Mouse (Mus musculus) layer of hippocampus, adult 8-10 months (tissue): ENCODE results near the gene Gm21976. TPM values are rescaled to one million over a fixed set of nuclear protein-coding genes. Genes with fewer than 3 reads are reported as not detected.

Experiments
- DNase-seq, 2 experiments: peaks; one replicate each; pipeline ENCODE4 v3.0.0; 2022; ENCODE audit warnings: low spot score in 2 of 2
- total RNA-seq, 4 experiments: library from RNA; stranded (reverse); gene quantifications; 2 replicates each; pipeline ENCODE4 v1.2.4; 2022

Gene Gm21976
- total RNA-seq, 4 experiments from 2014 or later = not detected

DNA sequence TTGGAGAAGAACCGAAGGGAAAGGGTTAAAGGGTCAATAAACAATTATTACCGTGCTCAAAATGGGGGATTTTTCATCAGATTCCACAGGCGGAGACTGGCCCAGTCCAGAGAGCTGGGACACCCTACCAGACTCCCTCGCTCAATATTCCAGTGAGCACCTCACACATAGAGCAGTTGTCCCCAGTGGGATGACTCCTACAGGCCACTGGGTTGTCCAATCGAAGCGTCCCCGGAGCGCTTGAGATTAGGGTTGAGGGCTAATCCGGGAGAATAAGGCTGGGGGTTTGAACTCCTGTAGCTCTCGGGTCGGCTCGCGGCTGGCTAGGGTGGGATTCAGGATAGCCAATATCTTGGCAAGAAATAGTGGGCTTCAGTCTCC, 74.0 kb downstream of the Gm21976 start:
- no peak for DNase-seq

DNA sequence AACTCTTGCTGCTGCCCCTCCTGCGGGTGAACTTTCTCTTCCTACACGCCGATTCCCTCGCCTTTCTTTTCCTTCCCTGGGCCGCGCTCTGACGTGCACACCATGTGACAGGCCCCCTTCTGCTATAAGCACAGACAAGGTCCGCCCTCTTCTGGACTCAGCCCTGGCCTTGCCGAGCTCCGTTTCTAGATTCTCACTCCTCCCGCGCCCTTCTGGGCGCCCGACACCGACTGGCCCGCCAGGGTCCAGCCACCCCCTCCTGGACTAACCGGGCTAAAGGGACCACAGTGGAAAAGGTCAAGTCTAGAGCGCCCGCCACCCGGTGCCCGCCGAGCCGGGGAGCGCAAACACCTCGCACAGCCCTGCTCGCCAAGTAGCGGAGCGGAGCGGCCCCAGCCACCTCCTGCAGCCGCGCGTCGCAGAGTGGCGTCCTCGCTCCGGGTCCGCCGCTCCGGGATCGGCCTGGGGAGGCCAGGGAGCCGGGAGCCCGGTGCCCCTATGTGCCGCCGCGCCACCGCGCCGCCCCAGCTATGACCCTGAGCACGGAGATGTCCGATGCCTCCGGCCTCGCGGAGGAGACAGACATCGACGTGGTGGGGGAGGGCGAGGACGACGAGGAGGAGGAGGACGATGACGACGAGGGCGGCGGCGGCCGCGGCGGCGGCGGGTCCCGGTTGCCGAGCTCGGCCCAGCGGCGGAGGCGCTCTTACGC, 74.6 kb downstream of the Gm21976 start, which contains the start of gene Foxd1:
Gene Foxd1 (plus strand): TSS at position 153 of the 712 bp plus-strand sequence.
- DNase-seq = no peak

DNA sequence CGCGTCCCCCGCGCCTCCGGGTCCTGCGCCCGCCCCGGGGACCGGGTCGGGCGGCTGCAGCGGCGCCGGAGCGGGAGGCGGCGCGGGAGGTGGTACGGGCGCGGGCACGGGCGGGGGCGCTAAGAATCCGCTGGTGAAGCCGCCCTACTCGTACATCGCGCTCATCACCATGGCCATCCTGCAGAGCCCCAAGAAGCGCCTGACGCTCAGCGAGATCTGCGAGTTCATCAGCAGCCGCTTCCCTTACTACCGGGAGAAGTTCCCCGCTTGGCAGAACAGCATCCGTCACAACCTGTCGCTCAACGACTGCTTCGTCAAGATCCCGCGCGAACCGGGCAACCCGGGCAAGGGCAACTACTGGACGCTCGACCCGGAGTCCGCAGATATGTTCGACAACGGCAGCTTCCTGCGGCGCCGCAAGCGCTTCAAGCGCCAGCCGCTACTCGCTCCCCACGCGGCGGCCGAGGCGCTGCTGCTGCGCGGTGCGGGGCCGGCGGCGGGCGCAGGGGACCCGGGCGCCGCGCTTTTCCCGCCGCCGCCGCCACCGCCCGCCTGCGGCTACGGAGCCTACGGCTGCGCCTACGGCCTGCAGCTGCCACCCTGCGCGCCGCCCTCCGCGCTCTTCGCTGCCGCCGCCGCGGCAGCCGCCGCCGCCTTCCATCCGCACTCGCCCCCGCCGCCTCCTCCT, 75.3 kb downstream of the Gm21976 start:
- peak in 1 of 2 experiments; percentile 9 for DNase-seq

DNA sequence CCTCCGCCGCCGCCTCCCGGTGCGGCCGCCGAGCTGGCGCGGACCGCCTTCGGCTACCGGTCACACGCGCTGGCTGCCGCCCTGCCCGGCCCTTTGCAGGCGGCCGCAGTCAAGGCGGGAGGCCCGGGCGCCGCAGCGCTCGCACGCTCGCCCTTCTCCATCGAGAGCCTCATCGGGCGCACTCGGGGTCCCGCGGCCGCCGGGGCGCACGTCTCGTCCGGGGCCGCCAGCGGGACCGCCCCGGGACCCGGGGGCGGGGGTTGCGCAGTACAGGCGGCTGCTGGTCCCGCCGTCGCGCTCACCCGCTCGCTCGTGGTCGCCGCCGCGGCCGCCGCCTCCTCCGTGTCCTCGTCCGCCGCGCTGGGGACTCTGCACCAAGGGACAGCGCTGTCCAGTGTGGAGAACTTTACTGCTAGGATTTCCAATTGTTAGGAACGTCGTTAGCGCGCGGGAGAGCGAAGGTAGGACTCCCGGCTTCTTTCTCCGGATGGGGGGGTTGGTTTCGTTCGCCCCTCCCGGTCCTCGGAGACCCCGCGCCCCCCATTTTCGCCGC, 75.9 kb downstream of the Gm21976 start:
- no peak for DNase-seq

DNA sequence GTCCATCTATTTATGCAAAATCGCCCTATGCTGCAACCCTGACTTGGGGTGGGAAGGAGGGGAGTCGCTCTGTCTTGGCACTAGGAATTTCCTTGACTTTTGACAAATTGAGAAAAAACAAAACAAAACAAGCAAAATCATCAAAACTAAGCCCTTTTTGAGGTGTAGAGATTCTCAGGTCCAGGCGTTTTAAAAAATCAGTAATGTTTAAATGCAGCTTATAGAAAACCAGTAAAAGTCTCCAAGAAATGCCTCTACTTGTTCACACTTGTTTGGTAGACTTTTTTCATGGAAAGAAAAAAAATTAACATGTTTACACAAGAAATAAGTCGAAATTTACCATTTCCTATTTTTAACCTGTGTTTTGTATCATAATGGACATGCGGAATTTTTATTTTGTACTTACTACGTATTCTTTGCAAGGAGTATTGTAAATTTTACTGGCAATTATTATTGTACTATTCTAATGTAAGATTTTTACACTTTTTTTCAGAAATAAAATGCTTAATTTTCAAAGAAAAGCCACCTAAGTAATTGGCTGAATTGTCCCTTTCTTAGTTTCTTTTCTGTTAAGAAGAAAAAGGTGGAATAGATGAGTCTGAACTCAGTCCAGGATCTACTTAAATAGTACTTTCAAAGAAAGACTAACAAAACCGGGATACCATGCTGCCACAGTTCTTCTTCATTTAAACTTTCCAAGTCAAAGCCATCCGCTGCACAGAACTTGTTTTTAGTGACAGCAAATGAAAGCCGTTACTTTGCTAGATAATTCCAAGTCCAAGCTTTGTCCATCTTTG, 76.7 kb downstream of the Gm21976 start:
- no peak for DNase-seq

Other genes starting within 250 kb of the Gm21976 start
- 10 to 100 TPM; 76.5 to 97.9 (median 94.2) TPM for gene Arhgef28, start 73.4 kb upstream of the Gm21976 start, total RNA-seq
- gene Utp15, start 16.8 kb upstream of the Gm21976 start, total RNA-seq = 10 to 100 TPM; 22.2 to 25.0 (median 24.2) TPM
- 10 to 100 TPM; 42.8 to 50.4 (median 49.4) TPM for gene Ankra2, start 16.8 kb upstream of the Gm21976 start, total RNA-seq
- 100 to 1,000 TPM; 157 to 207 (median 184) TPM for gene Btf3, start 37.1 kb downstream of the Gm21976 start, total RNA-seq
- gene Foxd1, start 74.4 kb downstream of the Gm21976 start, total RNA-seq = 1 to 10 TPM in 3 of 4 experiments, under 1 TPM in 1; 0.74 to 1.3 (median 1.2) TPM
- gene Gm10320, start 212.1 kb downstream of the Gm21976 start, total RNA-seq = not detected